Mouse (Mus musculus): Measurements from ENCODE around the gene Hspbp1. TPM values are rescaled to one million over a fixed set of nuclear protein-coding genes. Genes with fewer than 3 reads are reported as not detected.

Hspbp1 gene
- polyA plus RNA-seq, 1 experiment, result 11.7 TPM

DNA sequence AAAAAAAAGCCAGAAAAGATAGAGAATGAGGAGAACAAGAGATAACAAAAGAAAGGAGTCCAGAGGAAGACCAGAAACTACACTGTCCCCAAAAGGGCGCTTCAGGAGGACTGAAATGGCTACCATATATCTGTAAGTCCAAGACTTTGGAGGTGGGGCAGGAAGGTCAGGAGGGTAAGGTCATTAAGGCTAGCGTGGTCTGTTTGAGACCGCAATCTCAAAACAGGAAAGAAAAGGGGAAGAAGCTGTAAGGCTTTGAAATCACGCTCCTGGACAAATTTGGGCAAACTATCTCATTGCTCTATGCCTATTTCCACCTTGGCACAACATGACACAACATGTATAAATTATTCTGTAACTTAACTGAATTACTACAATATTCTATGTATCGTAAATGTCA lies 1.6 kb downstream of the Hspbp1 start:
- 39% methylated on average over 5 of the region's 5 CpGs for WGBS
- H3K4me1 ChIP-seq (ENCODE audit: control insufficient read depth, insufficient read depth, low read length), result peaks cover 4% of the 10 kb centered on the region; the same call in 1 of the 2 replicates
- H3K27ac ChIP-seq (ENCODE audit: control insufficient read depth, insufficient read depth, low read depth, low read length, poor library complexity), result no peak overlapping the region
- TF ChIP-seq CTCF (IDR thresholded peaks at IDR 0.05; ENCODE audit: control insufficient read depth, insufficient read depth, low read length), result no peak
- no peak for TF ChIP-seq POLR2A (IDR thresholded peaks at IDR 0.05; ENCODE audit: borderline replicate concordance, control insufficient read depth, low read depth, low read length)
- H3K4me3 ChIP-seq (replicated peaks; ENCODE audit: control insufficient read depth, low read depth, low read length), result no peak overlapping the region

DNA sequence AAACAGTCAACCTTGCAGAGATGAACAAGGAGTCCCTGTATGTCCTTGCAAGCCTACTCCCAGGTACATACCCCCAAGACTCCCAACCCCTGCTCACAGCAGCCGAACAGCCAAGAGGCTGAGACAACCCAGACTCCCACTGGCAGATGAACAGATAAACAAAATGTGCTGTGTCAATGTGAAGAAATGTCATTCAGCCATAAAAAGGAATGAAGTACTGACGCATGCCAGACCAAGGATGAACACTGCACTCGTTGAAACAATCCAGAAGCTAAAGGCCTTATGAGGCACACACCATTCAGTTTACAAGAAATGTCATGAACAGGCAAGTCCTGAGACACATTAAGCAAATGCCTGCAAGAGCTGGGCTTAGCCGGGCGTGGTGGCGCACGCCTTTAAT lies 9.7 kb downstream of the Hspbp1 start:
- TF ChIP-seq POLR2A (IDR thresholded peaks at IDR 0.05; ENCODE audit: borderline replicate concordance, control insufficient read depth, low read depth, low read length), result no peak
- TF ChIP-seq CTCF (IDR thresholded peaks at IDR 0.05; ENCODE audit: control insufficient read depth, insufficient read depth, low read length), result no peak
- H3K27ac ChIP-seq (ENCODE audit: control insufficient read depth, insufficient read depth, low read depth, low read length, poor library complexity), result no peak overlapping the region
- H3K4me3 ChIP-seq (replicated peaks; ENCODE audit: control insufficient read depth, low read depth, low read length), result no peak overlapping the region
- no peaks in the 10 kb centered on the region; the same call in 1 of the 2 replicates for H3K4me1 ChIP-seq (ENCODE audit: control insufficient read depth, insufficient read depth, low read length)
- WGBS, result 82% methylated on average over 7 of the region's 7 CpGs

DNA sequence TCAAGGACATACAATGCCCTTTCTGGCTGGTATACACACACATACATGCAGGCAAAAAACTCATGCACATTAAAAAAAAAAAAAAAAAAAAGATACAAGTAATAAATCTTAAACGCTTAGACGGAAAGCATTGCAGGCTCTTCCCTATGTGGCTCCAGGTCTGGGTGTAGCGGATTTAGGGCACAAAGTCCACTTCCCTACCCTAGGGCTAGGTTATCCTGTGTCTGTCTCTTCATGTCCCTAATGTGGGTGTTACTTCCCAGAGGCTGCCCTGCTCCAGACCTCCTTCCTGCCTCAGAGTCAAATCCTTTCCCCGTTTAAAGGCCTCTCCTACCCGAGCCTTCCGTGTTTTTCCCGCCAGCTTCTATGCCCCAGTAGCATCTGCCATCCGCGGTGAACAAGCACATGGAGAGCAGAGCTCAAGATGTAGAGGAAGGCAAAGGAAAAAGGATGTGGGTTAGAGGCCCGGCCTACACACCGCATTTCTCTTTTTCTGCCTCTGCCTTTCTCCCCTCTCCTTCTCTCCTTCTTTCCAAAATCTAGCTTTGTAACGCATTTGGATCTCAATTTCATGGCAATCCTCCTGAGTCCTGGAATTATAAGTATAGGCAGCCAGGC lies 10.6 kb downstream of the Hspbp1 start:
- WGBS, result 28% methylated on average over 12 of the region's 12 CpGs
- Histone ChIP-seq H3K4me1 (ENCODE audit: control insufficient read depth, insufficient read depth, low read length) (no peaks in the 10 kb centered on the region; the same call in 1 of the 2 replicates), H3K27ac (ENCODE audit: control insufficient read depth, insufficient read depth, low read depth, low read length, poor library complexity) (no peak overlapping the region), H3K4me3 (replicated peaks; ENCODE audit: control insufficient read depth, low read depth, low read length) (no peak overlapping the region)
- TF ChIP-seq CTCF (IDR thresholded peaks at IDR 0.05; ENCODE audit: control insufficient read depth, insufficient read depth, low read length), result no peak
- TF ChIP-seq POLR2A (IDR thresholded peaks at IDR 0.05; ENCODE audit: borderline replicate concordance, control insufficient read depth, low read depth, low read length), result no peak

DNA sequence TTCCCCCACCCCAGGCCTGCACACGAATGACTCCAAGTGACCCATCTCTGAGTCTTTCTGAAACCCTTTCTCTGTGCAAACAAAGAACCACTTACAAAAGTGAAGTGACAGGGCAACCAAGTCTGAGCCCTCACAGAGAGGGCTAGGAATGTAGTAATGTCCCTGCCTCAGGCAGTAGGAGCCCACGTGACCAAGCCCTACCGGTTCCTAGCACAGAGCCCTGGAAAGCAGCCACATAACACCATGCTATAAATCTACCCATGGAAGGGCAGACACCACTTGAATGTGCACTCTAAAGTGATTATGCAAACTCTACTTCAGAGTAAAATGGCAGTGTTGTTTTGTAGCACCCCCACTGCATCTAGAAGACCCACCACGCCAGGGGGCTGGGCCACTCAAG lies 12.9 kb downstream of the Hspbp1 start:
- TF ChIP-seq CTCF (IDR thresholded peaks at IDR 0.05; ENCODE audit: control insufficient read depth, insufficient read depth, low read length) (no peak), POLR2A (IDR thresholded peaks at IDR 0.05; ENCODE audit: borderline replicate concordance, control insufficient read depth, low read depth, low read length) (no peak)
- H3K4me1 ChIP-seq (ENCODE audit: control insufficient read depth, insufficient read depth, low read length), result no peaks in the 10 kb centered on the region; the same call in 1 of the 2 replicates
- WGBS, result 51% methylated on average over 4 of the region's 4 CpGs
- H3K4me3 ChIP-seq (replicated peaks; ENCODE audit: control insufficient read depth, low read depth, low read length), result no peak overlapping the region
- H3K27ac ChIP-seq (ENCODE audit: control insufficient read depth, insufficient read depth, low read depth, low read length, poor library complexity), result no peak overlapping the region

DNA sequence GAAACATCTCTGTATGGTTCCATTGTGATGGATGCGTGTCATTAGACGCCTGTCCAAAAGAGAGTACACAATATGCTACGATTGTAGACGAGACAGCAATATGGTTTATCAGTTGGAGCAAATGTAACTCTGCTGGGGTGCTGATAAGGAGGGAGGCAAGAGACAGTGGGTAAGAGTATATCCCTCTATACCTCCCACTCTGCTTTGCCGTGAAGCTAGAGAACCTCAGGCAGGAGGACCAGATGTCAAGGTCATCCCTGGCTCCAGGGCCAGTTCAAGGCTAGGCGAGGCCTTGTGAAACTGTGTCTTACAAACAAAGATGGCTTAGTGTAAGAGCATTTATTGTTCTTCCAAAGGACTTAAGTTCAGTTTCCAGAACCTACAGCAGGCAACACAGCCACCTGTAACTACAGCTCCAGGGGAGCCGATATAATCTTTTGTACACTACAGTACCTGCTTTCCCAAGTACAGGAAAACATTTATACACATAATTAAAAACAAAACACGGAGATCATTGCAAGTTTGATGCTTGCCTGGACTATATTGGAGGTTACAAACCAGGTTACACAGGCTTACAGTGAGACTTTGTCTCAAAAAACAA lies 14.1 kb downstream of the Hspbp1 start:
- no peaks in the 10 kb centered on the region; the same call in 1 of the 2 replicates for H3K4me1 ChIP-seq (ENCODE audit: control insufficient read depth, insufficient read depth, low read length)
- 69% methylated on average over 8 of the region's 8 CpGs for WGBS
- H3K4me3 ChIP-seq (replicated peaks; ENCODE audit: control insufficient read depth, low read depth, low read length), result no peak overlapping the region
- TF ChIP-seq POLR2A (IDR thresholded peaks at IDR 0.05; ENCODE audit: borderline replicate concordance, control insufficient read depth, low read depth, low read length) (no peak), CTCF (IDR thresholded peaks at IDR 0.05; ENCODE audit: control insufficient read depth, insufficient read depth, low read length) (no peak)
- no peak overlapping the region; the same call in 1 of the 2 replicates for H3K27ac ChIP-seq (ENCODE audit: control insufficient read depth, insufficient read depth, low read depth, low read length, poor library complexity)

DNA sequence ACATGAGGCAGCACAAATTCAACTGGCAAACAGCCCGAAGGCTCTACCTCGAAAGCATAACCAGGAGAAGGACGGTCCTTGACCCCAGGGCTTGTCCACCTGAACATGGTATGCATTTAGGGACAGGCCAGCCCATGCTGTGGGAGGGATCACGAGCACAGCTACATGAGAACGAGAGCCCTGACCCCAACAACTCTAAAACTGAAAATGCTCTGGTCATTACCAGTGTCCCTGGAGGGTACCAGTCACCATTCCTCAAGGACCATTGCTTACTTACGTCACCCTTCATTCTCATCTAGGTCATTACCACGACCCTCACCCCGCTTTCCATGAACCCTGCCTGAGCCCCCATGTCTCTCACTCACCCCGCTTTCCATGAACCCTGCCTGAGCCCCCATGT lies 15.7 kb downstream of the Hspbp1 start:
- H3K4me1 ChIP-seq (ENCODE audit: control insufficient read depth, insufficient read depth, low read length), result no peaks in the 10 kb centered on the region; the same call in 1 of the 2 replicates
- WGBS, result 86% methylated on average over 9 of the region's 9 CpGs
- H3K27ac ChIP-seq (ENCODE audit: control insufficient read depth, insufficient read depth, low read depth, low read length, poor library complexity), result no peak overlapping the region
- TF ChIP-seq CTCF (IDR thresholded peaks at IDR 0.05; ENCODE audit: control insufficient read depth, insufficient read depth, low read length), result no peak
- TF ChIP-seq POLR2A (IDR thresholded peaks at IDR 0.05; ENCODE audit: borderline replicate concordance, control insufficient read depth, low read depth, low read length), result no peak
- no peak overlapping the region for H3K4me3 ChIP-seq (replicated peaks; ENCODE audit: control insufficient read depth, low read depth, low read length)

DNA sequence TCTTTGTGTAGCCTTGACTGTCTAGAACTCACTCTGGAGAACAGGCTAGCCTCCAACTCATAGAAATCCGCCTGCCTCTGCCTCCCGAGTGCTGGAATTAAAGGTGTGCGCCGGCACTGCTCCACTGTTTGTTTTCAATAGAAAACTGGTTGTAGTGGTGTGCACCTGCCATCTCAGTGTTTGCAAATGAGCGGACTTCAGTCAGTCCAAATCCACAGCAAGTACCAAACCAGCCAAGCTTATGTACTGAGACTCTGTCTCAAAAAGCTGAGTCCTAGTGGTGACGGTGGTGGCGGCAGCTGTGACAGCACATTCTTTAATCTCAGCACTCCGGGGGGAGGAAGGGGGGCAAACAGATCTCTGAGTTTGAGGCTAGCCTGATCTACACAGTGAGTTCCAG lies 16.4 kb downstream of the Hspbp1 start:
- Histone ChIP-seq H3K4me3 (replicated peaks; ENCODE audit: control insufficient read depth, low read depth, low read length) (no peak overlapping the region), H3K4me1 (ENCODE audit: control insufficient read depth, insufficient read depth, low read length) (no peaks in the 10 kb centered on the region; the same call in 1 of the 2 replicates), H3K27ac (ENCODE audit: control insufficient read depth, insufficient read depth, low read depth, low read length, poor library complexity) (no peak overlapping the region)
- WGBS, result 89% methylated on average over 8 of the region's 8 CpGs
- TF ChIP-seq CTCF (IDR thresholded peaks at IDR 0.05; ENCODE audit: control insufficient read depth, insufficient read depth, low read length) (no peak), POLR2A (IDR thresholded peaks at IDR 0.05; ENCODE audit: borderline replicate concordance, control insufficient read depth, low read depth, low read length) (no peak)

DNA sequence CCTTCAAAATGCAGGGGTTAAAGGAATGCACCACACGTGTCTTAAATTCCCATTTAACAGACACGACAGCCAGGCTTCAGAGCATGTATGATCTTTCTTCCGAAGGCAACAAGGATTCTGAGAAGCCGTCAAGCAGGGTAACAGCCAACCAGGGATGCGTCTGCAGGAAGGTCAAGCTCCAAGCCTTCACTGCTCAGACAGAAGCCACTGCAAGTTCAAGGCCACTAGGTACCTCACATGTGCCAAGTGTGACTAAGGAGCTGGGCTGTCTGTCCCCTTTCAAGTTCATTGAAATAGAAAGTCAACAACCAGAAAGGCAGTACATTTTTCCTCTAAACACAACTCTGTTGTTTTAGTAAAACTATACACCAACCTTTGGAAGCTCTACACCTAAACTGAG lies 18.0 kb downstream of the Hspbp1 start:
- Histone ChIP-seq H3K27ac (ENCODE audit: control insufficient read depth, insufficient read depth, low read depth, low read length, poor library complexity) (no peak overlapping the region), H3K4me1 (ENCODE audit: control insufficient read depth, insufficient read depth, low read length) (no peaks in the 10 kb centered on the region; the same call in 1 of the 2 replicates), H3K4me3 (replicated peaks; ENCODE audit: control insufficient read depth, low read depth, low read length) (no peak overlapping the region)
- TF ChIP-seq POLR2A (IDR thresholded peaks at IDR 0.05; ENCODE audit: borderline replicate concordance, control insufficient read depth, low read depth, low read length) (no peak), CTCF (IDR thresholded peaks at IDR 0.05; ENCODE audit: control insufficient read depth, insufficient read depth, low read length) (no peak)
- 89% methylated on average over 5 of the region's 5 CpGs for WGBS

Data from bone marrow, adult 2 months (tissue).